Mouse (Mus musculus) c-Kit-positive CD71-positive TER-119-positive erythroid progenitor cells, embryonic 14.5 days (primary cell): ENCODE measurements around the gene Gm20388.

Experiments used
- DNase-seq: peaks from one replicate; pipeline ENCODE4 v3.0.0-alpha.2; 2013; ENCODE audit warnings: low spot score

Gene Gm20388

GRCm38 (mm10) chr8:124075977-124076376 is 4165.3 kb downstream of the Gm20388 start:
- no peak for DNase-seq

GRCm38 (mm10) chr8:124076416-124076815 is 4165.8 kb downstream of the Gm20388 start:
- DNase-seq, result no peak

- peak; percentile 71 for DNase-seq
Measured at GRCm38 (mm10) chr8:124077377-124077776, 4166.7 kb downstream of the Gm20388 start.

- DNase-seq, result peak; percentile 11
Measured at GRCm38 (mm10) chr8:124077998-124078397, 4167.4 kb downstream of the Gm20388 start.

GRCm38 (mm10) chr8:124078969-124079368 is 4168.3 kb downstream of the Gm20388 start:
- no peak for DNase-seq

GRCm38 (mm10) chr8:124080467-124081326 is 4170.1 kb downstream of the Gm20388 start:
- DNase-seq, result no peak

- no peak for DNase-seq
Measured at GRCm38 (mm10) chr8:124082616-124083015, 4172.0 kb downstream of the Gm20388 start.

GRCm38 (mm10) chr8:124083611-124084010 is 4173.0 kb downstream of the Gm20388 start:
- no peak for DNase-seq

GRCm38 (mm10) chr8:124085668-124086067 is 4175.0 kb downstream of the Gm20388 start:
- no peak for DNase-seq

GRCm38 (mm10) chr8:124088092-124088613 is 4177.5 kb downstream of the Gm20388 start:
- DNase-seq, result no peak

GRCm38 (mm10) chr8:124089016-124089415 is 4178.4 kb downstream of the Gm20388 start:
- DNase-seq, result no peak

- DNase-seq, result peak; percentile 21
Measured at GRCm38 (mm10) chr8:124090473-124090872, 4179.8 kb downstream of the Gm20388 start.

GRCm38 (mm10) chr8:124098953-124099622 is 4188.4 kb downstream of the Gm20388 start:
- no peak for DNase-seq

GRCm38 (mm10) chr8:124099623-124099965 is 4189.0 kb downstream of the Gm20388 start:
- DNase-seq, result no peak

- DNase-seq, result no peak
Measured at GRCm38 (mm10) chr8:124105869-124106268, 4195.2 kb downstream of the Gm20388 start.

- DNase-seq, result no peak
Measured at GRCm38 (mm10) chr8:124106328-124107195, 4195.9 kb downstream of the Gm20388 start.

- DNase-seq, result no peak
Measured at GRCm38 (mm10) chr8:124113108-124113507, 4202.5 kb downstream of the Gm20388 start.

- no peak for DNase-seq
Measured at GRCm38 (mm10) chr8:124125241-124125640, 4214.6 kb downstream of the Gm20388 start.

- no peak for DNase-seq
Measured at GRCm38 (mm10) chr8:124137261-124137660, 4226.6 kb downstream of the Gm20388 start.

GRCm38 (mm10) chr8:124140211-124140790 is 4229.7 kb downstream of the Gm20388 start:
- no peak for DNase-seq

GRCm38 (mm10) chr8:124140868-124141431 is 4230.3 kb downstream of the Gm20388 start:
- no peak for DNase-seq
